ENCODE assay signal across 9 mouse cellular contexts in genomic region chr5:125529109-125529508, GRCm38 (mm10). TPM values are rescaled to one million over a fixed set of nuclear protein-coding genes. Genes with fewer than 3 reads are reported as not detected.
DNase-seq lines count a peak whose midpoint lies in the region; ATAC-seq and TF ChIP-seq lines count a peak whose summit lies in the region.
"Had no signal": no experiment of that assay in that cellular context is flagged by ENCODE, and none has a peak within 500 bp of the region (broad histone marks: within the 10 kb centered on the region; RNA-seq: fewer than 3 reads in every experiment).

No protein-coding gene starts in this region.

- H3K4me2 ChIP-seq in midbrain, postnatal 0 days (ENCODE audit: low read depth, low read length, poor library complexity, severe bottlenecking): no peak overlapping the region
- H3K4me2 ChIP-seq: limb, embryonic 15.5 days had no signal

- no peaks in the 10 kb centered on the region for H3K9me3 ChIP-seq in midbrain, postnatal 0 days (ENCODE audit: low read length)
- H3K9me3 ChIP-seq: limb, embryonic 15.5 days had no signal

- no peaks in the 10 kb centered on the region for H3K36me3 ChIP-seq in midbrain, postnatal 0 days (ENCODE audit: insufficient read depth, low read length)
- no peaks in the 10 kb centered on the region for H3K36me3 ChIP-seq in testis, adult 2 months (ENCODE audit: control insufficient read depth, insufficient read depth, low read length)
- H3K36me3 ChIP-seq: limb, embryonic 15.5 days had no signal

- DNase-seq in gastrocnemius, adult 18-20 months (ENCODE audit: low spot score): peak; percentile 66
- DNase-seq in gastrocnemius, postnatal 25 days: no peak
- peak; percentile 75 to 77 for DNase-seq in adrenal gland, adult 18-20 months (ENCODE audit: low spot score in 2 of 2)
- DNase-seq in embryo, embryonic 9.5 days (ENCODE audit: extremely low spot score): peak; percentile 74
- peak; percentile 81 to 90 for DNase-seq in left cerebral cortex, adult 2 months (ENCODE audit: extremely low spot score in 1 of 2, low spot score in 2 of 2)
- DNase-seq in midbrain, postnatal 0 days (ENCODE audit: low spot score): peak; percentile 77

- 2% methylated on average over 5 of the region's 5 CpGs for WGBS in midbrain, postnatal 0 days

- intact Hi-C loops in left cerebral cortex, adult 2 months (cut with DNase I): loop anchor here (2.0 to 10.0 kb wide), 6 partner anchors 673 to 1956 kb away; no protein-coding TSS in a partner anchor

- H3K27me3 ChIP-seq in midbrain, postnatal 0 days (ENCODE audit: insufficient read depth, low read length): peaks cover 9% of the 10 kb centered on the region; the same call in 1 of the 2 replicates
- H3K27me3 ChIP-seq in testis, adult 2 months (ENCODE audit: control insufficient read depth, insufficient read depth, low read length): peaks cover 5% of the 10 kb centered on the region

- peak; percentile 35 to 46; a peak in 2 of 4 replicates for ATAC-seq in hematopoietic stem cell, adult 5-6 weeks (replicated peaks in 1 of 2; ENCODE audit: insufficient read depth in 1 of 2, low FRiP score in 2 of 2, low TSS enrichment in 1 of 2, low read depth in 1 of 2, poor library complexity in 2 of 2, severe bottlenecking in 2 of 2)
- ATAC-seq in midbrain, postnatal 0 days (ENCODE audit: low FRiP score): no peak

- TF ChIP-seq CTCF in left cerebral cortex, adult 2 months (IDR thresholded peaks at IDR 0.05): peak; percentile 99
- TF ChIP-seq CTCF in midbrain, postnatal 0 days (IDR thresholded peaks at IDR 0.05): peak; percentile 99
- peak; percentile 85 for TF ChIP-seq CTCF in testis, adult 2 months (IDR thresholded peaks at IDR 0.05; ENCODE audit: control insufficient read depth, insufficient read depth, insufficient replicate concordance, low read depth, low read length)

- H3K4me3 ChIP-seq in left cerebral cortex, adult 2 months: no peak overlapping the region
- H3K4me3 ChIP-seq in midbrain, postnatal 0 days (ENCODE audit: low read depth, low read length): no peak overlapping the region
- H3K4me3 ChIP-seq in testis, adult 2 months (ENCODE audit: control insufficient read depth, low read depth, low read length): no peak overlapping the region
- H3K4me3 ChIP-seq: limb, embryonic 15.5 days had no signal

- no peak for TF ChIP-seq POLR2A in testis, adult 2 months (IDR thresholded peaks at IDR 0.05; ENCODE audit: control insufficient read depth, low read depth, low read length)

- no peak overlapping the region for H3K27ac ChIP-seq in left cerebral cortex, adult 2 months
- no peak overlapping the region for H3K27ac ChIP-seq in midbrain, postnatal 0 days (ENCODE audit: low read depth, low read length)
- H3K27ac ChIP-seq in testis, adult 2 months (ENCODE audit: control insufficient read depth, insufficient read depth, low read depth, low read length): no peak overlapping the region
- H3K27ac ChIP-seq: limb, embryonic 15.5 days had no signal

- no peak overlapping the region for H3K9ac ChIP-seq in midbrain, postnatal 0 days (replicated peaks; ENCODE audit: low read length, poor library complexity, severe bottlenecking)
- H3K9ac ChIP-seq: limb, embryonic 15.5 days had no signal

- H3K4me1 ChIP-seq in midbrain, postnatal 0 days (ENCODE audit: insufficient read depth, low read length): no peaks in the 10 kb centered on the region
- peaks cover 7% of the 10 kb centered on the region; the same call in 1 of the 2 replicates for H3K4me1 ChIP-seq in testis, adult 2 months (ENCODE audit: control insufficient read depth, insufficient read depth, low read length)

RNA-seq across cellular contexts. Expression of gene Tmem132b, which starts 2.5 kb away (rescaled TPM):
- total RNA-seq in gastrocnemius, adult 18-20 months (2021): 1 to 10 TPM; 1.7 to 5.7 TPM
- total RNA-seq in gastrocnemius, postnatal 25 days (2021): under 1 TPM; 0.03 to 0.24 TPM
- 1 to 10 TPM; 2.0 to 2.1 TPM for total RNA-seq in adrenal gland, adult 18-20 months (2021)
- 0.13 and 0.25 TPM in 2 replicates for total RNA-seq in hematopoietic stem cell, adult 5-6 weeks (2017)
- total RNA-seq in left cerebral cortex, adult 2 months (2021): 100 to 1,000 TPM; 135 to 141 TPM
- 27.8 and 36.2 TPM in 2 replicates for total RNA-seq in midbrain, postnatal 0 days (2014; rRNA removed)
- polyA plus RNA-seq in midbrain, postnatal 0 days (2015; fragmentation: Nextera tagmentation; extraction: Ambion mirVana): 4.8 and 6.4 TPM in 2 replicates
- 0.09 and 0.13 TPM in 2 replicates for polyA plus RNA-seq in testis, adult 2 months (2012; rRNA removed)

RNA-seq across cellular contexts. Expression of gene Aacs, which starts 53.5 kb away (rescaled TPM):
- total RNA-seq in gastrocnemius, adult 18-20 months (2021): 1 to 10 TPM; 2.4 to 5.0 TPM
- 1 to 10 TPM; 3.3 to 4.8 TPM for total RNA-seq in gastrocnemius, postnatal 25 days (2021)
- 100 to 1,000 TPM in 1 of 2 experiments, 10 to 100 TPM in 1; 90.2 to 165 TPM for total RNA-seq in adrenal gland, adult 18-20 months (2021)
- 8.1 and 15.9 TPM in 2 replicates for total RNA-seq in hematopoietic stem cell, adult 5-6 weeks (2017)
- 10 to 100 TPM; 43.7 to 48.0 TPM for total RNA-seq in left cerebral cortex, adult 2 months (2021)
- 104 and 112 TPM in 2 replicates for total RNA-seq in midbrain, postnatal 0 days (2014; rRNA removed)
- polyA plus RNA-seq in midbrain, postnatal 0 days (2015; fragmentation: Nextera tagmentation; extraction: Ambion mirVana): 84.8 and 86.5 TPM in 2 replicates
- 90.7 and 98.5 TPM in 2 replicates for polyA plus RNA-seq in testis, adult 2 months (2012; rRNA removed)
